Mouse (Mus musculus) hindbrain, embryonic 14.5 days (tissue): ENCODE data around the gene Rgl1. TPM values are rescaled to one million over a fixed set of nuclear protein-coding genes. Genes with fewer than 3 reads are reported as not detected.

Experiments used
- ATAC-seq: fragments of 200-750 bp; cut with Nextera tagmentation; 2 replicates; pipeline ENCODE4 v1.8.0; 2017; ENCODE audit warnings: moderate number of reproducible peaks, mild to moderate bottlenecking, moderate TSS enrichment, moderate library complexity; ENCODE audit not compliant: low FRiP score
- DNase-seq: peaks from one replicate; pipeline ENCODE4 v3.0.0-alpha.2; 2015; ENCODE audit warnings: low spot score
- H3K27ac ChIP-seq: fragments of 300-500 bp; sonication (generic); 2 replicates; pipeline ENCODE4 v1.5.1; 2014; ENCODE audit warnings: mild to moderate bottlenecking, moderate library complexity
- H3K27me3 ChIP-seq: fragments of 300-500 bp; sonication (generic); 2 replicates; pipeline ENCODE4 v1.6.1; 2014; ENCODE audit warnings: mild to moderate bottlenecking, low read length, mixed read lengths; ENCODE audit not compliant: control insufficient read depth, insufficient read depth
- H3K36me3 ChIP-seq: fragments of 300-500 bp; sonication (generic); replicated peaks from 2 replicates; pipeline ENCODE4 v1.6.1; 2014; ENCODE audit not compliant: control insufficient read depth, insufficient read depth
- H3K4me1 ChIP-seq: fragments of 300-500 bp; sonication (generic); replicated peaks from 2 replicates; pipeline ENCODE4 v1.6.1; 2014; ENCODE audit warnings: antibody characterized with exemption, low read length, mixed read lengths; ENCODE audit not compliant: control insufficient read depth, insufficient read depth
- H3K4me2 ChIP-seq: fragments of 300-500 bp; sonication (generic); replicated peaks from 2 replicates; pipeline ENCODE4 v1.6.1; 2014; ENCODE audit warnings: mild to moderate bottlenecking, moderate library complexity
- H3K4me3 ChIP-seq: fragments of 300-500 bp; sonication (generic); replicated peaks from 2 replicates; pipeline ENCODE4 v1.5.1; 2014; ENCODE audit warnings: mild to moderate bottlenecking, low read length
- H3K9ac ChIP-seq: fragments of 300-500 bp; sonication (generic); 2 replicates; pipeline ENCODE4 v1.6.1; 2014
- H3K9me3 ChIP-seq: fragments of 300-500 bp; sonication (generic); 2 replicates; pipeline ENCODE4 v1.6.1; 2016; ENCODE audit warnings: low read length; ENCODE audit not compliant: control insufficient read depth
- WGBS: fragments of 180-500 bp; shearing (Covaris S2); extraction: QIAGEN DNeasy Blood & Tissue Kit; methylation state at CpG from one replicate; pipeline ENCODE4 v1.1.7; 2014; 5-methylcytosine and 5-hydroxymethylcytosine counted together
- polyA plus RNA-seq: library from polyadenylated mRNA; unstranded; fragments of >200 nt; fragmentation: Nextera tagmentation; extraction: Ambion mirVana; gene quantifications from 2 replicates; pipeline ENCODE4 v1.2.1, GENCODE M21; 2014

Gene Rgl1
- polyA plus RNA-seq, 1 experiment from 2014 or later, result 20.9 TPM

DNA sequence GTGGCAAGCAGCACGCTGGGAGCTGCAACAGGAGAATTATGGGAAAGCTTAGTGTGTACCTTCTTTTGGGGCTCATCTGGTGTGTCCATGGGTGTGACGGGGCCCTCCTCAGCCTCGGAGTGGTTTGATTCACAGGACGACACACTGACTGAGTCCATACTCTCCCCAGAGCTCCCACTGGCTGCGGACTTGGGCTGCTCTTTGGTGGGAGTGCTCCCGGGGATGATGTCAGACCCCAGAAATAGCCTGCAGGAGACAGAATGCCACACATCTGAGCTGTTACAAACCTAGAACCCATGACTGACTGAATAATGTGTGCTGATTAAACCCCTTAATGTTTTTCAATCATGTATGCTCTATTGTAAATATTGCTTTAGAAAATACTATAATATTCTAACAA is 237.9 kb downstream of the Rgl1 start:
- H3K9ac ChIP-seq, result no peak overlapping the region
- 90% methylated on average over 6 of the region's 6 CpGs for WGBS
- ATAC-seq, result no peak
- no peak overlapping the region for H3K4me3 ChIP-seq
- no peaks in the 10 kb centered on the region for H3K9me3 ChIP-seq
- no peak overlapping the region for H3K4me2 ChIP-seq
- DNase-seq, result no peak
- H3K36me3 ChIP-seq, result peaks cover 11% of the 10 kb centered on the region; the same call in 1 of the 2 replicates
- peaks cover 7% of the 10 kb centered on the region for H3K4me1 ChIP-seq
- H3K27ac ChIP-seq, result no peak overlapping the region
- no peaks in the 10 kb centered on the region for H3K27me3 ChIP-seq

DNA sequence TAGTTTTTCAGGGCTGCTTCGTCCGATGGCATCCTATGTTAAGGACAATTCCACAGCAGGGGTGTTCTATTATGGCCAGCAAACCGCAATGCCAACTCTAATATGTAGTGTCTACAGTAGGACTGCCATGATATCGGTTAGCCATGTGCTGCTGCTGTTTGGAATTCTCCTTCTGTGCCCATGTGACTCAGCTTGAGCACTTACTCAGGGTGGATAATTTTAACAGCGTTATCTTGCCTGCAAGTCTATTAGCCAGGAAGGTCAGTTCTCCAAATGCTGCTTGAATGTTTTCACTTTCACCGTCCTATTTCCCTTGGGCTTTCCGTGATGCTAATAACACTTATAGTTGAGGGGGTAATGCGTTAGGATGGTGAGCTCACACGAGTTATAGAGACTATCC is 240.0 kb downstream of the Rgl1 start:
- 65% methylated on average over 9 of the region's 9 CpGs for WGBS

DNA sequence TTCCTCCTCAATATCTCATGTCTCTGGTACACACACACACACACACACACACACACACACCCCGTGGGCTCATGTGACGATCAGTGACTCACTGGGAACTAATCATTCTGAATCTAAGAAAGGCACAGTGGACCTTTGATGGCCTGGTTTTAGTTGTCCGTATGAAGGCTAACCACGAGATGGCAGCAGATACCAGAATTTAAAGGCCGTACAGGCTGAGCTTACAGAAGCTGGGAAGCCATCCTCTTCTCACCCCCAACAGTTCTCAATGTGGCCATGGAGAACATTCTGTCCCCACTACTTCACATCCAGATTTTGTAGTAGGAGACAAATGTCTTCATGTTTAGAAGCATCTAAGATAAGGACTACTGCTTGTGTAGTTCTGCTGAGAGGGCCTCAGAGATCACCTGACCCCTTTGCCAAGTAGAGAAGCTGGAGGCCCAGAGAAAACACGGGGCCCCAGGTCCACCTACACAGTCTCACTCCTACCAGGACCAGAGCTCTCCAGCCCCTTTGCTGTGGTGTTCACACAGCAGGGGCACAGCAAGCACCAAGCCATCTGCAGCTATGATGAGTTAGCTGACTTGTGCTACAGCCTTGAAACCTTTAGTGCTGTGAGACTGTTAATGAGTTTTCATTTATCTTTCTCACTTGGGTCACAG is 241.0 kb downstream of the Rgl1 start:
- Histone ChIP-seq H3K36me3 (peaks cover 11% of the 10 kb centered on the region; the same call in 1 of the 2 replicates), H3K27me3 (no peaks in the 10 kb centered on the region), H3K4me3 (no peak overlapping the region), H3K4me1 (peaks cover 7% of the 10 kb centered on the region), H3K4me2 (no peak overlapping the region), H3K9ac (no peak overlapping the region), H3K27ac (no peak overlapping the region), H3K9me3 (no peaks in the 10 kb centered on the region)
- DNase-seq (peak; percentile 93), ATAC-seq (peak; percentile 83)
- 17% methylated on average over 6 of the region's 6 CpGs for WGBS

More for the DNA sequence above, 240.0 kb downstream of the Rgl1 start:
- Histone ChIP-seq H3K4me1 (peaks cover 7% of the 10 kb centered on the region), H3K9ac (no peak overlapping the region), H3K27ac (no peak overlapping the region), H3K4me3 (no peak overlapping the region), H3K4me2 (no peak overlapping the region), H3K36me3 (peaks cover 11% of the 10 kb centered on the region; the same call in 1 of the 2 replicates), H3K27me3 (no peaks in the 10 kb centered on the region), H3K9me3 (no peaks in the 10 kb centered on the region)
- ATAC-seq (no peak), DNase-seq (no peak)

DNA sequence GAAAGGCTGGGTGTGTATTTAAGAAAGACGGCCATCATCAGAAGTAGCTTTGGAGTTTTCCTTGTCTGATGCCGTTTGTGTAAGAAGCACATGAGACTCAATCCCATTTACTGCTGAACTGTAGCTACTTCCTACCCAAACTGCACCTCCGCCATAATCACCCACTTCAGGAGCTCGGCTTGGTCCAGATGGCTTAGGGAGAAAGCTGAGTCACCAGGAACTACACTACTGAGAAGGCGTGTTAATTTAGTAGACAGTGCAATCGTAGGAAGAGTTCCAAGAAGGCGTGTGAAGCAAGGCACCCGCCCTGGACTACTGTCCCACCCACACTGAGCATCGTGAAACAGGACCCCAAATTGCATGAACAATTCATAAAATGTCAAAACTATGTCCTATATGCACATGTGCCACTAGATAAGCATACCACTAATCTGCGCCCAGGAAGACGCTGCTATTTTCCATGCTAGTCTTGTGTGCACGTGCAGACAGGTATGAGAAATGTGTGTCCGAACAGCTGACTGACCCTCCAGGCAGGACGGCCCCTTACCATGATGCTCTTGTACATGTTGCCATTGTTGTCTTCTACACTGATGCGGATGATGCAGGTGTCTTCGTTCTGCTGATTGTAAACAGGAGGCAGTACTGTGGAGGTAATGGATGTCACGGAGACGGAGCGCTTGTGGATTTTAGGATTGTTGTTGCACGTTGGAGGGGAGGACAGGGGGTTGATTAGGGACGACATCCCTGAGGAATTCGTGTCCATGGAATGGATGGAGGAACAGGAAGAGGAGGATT is 241.9 kb downstream of the Rgl1 start:
- peaks cover 7% of the 10 kb centered on the region for H3K4me1 ChIP-seq
- H3K4me2 ChIP-seq, result no peak overlapping the region
- WGBS, result 88% methylated on average over 22 of the region's 22 CpGs
- no peak overlapping the region for H3K4me3 ChIP-seq
- H3K36me3 ChIP-seq, result peaks cover 11% of the 10 kb centered on the region; the same call in 1 of the 2 replicates
- DNase-seq (no peak), ATAC-seq (no peak)
- H3K9ac ChIP-seq, result no peak overlapping the region
- H3K27me3 ChIP-seq, result no peaks in the 10 kb centered on the region
- no peaks in the 10 kb centered on the region for H3K9me3 ChIP-seq
- no peak overlapping the region for H3K27ac ChIP-seq

DNA sequence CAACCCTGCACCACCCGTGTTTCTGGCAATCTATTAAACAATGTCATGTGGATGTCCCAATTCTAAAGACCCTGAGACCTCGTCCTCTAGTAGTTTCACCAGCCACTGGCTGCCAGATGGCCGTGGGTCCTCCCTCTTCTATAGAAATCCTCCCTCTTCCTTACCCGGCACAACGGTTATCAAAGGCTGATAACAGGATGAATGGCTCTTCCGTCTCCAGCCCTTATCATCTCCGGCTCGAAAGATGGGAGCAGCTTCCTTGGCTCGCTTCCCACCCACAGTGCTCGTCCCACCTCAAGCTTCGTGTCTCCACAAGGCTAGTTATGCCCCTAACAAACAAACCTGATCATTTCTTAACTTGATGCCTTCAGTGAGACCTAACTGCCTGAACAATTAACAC is 242.9 kb downstream of the Rgl1 start:
- ATAC-seq (no peak), DNase-seq (no peak)
- H3K27me3 ChIP-seq, result no peaks in the 10 kb centered on the region
- H3K4me1 ChIP-seq, result peaks cover 7% of the 10 kb centered on the region
- 77% methylated on average over 11 of the region's 11 CpGs for WGBS
- H3K4me2 ChIP-seq, result no peak overlapping the region
- H3K36me3 ChIP-seq, result peaks cover 19% of the 10 kb centered on the region; the same call in 1 of the 2 replicates
- no peak overlapping the region for H3K27ac ChIP-seq
- H3K9ac ChIP-seq, result no peak overlapping the region
- no peaks in the 10 kb centered on the region for H3K9me3 ChIP-seq
- no peak overlapping the region for H3K4me3 ChIP-seq

DNA sequence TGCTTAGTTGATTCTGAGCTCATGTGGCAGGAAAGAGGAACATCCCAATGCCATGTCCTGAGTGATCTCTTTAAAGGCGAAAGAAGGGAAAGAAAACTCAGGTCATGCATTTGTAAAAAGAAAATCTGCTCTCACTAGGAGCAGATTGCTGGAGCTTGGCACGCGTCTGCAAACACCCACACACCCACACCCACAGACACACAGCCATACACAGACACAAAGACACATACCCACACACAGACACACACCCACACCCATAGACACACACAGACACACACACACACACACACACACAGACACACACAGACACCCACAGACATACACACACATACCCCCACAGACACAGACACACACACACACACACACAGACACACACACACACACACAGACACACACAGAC is 243.9 kb downstream of the Rgl1 start:
- ATAC-seq, result no peak
- no peak overlapping the region for H3K4me2 ChIP-seq

DNA sequence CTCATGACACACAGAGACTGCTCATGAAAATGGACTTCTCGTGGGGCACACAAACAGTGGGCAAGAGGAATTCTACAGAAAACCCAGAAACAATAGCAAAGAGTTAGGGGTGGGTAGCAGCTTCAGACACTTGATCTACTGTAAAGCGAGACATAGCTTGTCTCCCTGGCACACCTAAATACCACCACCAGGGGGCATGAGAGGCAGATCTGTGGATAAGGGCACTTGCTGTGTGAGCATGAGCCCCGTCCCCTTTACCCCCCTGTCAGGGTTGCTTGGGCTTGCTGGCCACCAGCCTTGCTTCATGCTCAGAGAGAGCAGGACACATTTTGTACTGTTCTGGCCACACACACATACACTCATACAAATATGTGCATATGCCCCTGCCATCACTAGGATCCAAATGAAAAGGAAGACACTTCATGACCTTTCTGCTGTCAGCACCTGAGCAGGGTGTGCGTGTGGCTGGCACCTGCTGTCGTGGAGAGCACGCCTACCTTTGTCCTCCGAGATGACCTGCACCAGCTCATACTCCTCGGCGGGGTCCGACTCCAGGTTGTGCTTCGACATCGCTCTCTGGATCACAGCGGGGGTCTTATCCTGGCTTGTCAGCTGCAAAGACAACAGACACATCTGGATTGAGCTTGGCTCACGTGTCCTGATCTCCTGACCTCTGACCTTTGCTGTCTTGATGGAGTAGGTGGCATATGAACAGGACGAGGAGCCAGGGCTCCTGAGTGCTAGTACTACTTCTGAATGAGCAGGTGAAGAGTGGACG is 245.2 kb downstream of the Rgl1 start:
- no peak overlapping the region for H3K4me2 ChIP-seq
- H3K4me3 ChIP-seq, result no peak overlapping the region
- H3K27ac ChIP-seq, result no peak overlapping the region
- DNase-seq (peak; percentile 55), ATAC-seq (no peak)
- no peaks in the 10 kb centered on the region for H3K27me3 ChIP-seq
- no peak overlapping the region for H3K9ac ChIP-seq
- no peaks in the 10 kb centered on the region for H3K9me3 ChIP-seq
- WGBS, result 77% methylated on average over 16 of the region's 16 CpGs
- H3K4me1 ChIP-seq, result peaks cover 7% of the 10 kb centered on the region
- peaks cover 17% of the 10 kb centered on the region; the same call in 1 of the 2 replicates for H3K36me3 ChIP-seq

More for the DNA sequence above, 243.9 kb downstream of the Rgl1 start:
- no peak overlapping the region for H3K4me3 ChIP-seq
- no peak overlapping the region for H3K9ac ChIP-seq
- no peaks in the 10 kb centered on the region for H3K27me3 ChIP-seq
- no peak overlapping the region for H3K27ac ChIP-seq
- H3K9me3 ChIP-seq, result no peaks in the 10 kb centered on the region
- peaks cover 17% of the 10 kb centered on the region; the same call in 1 of the 2 replicates for H3K36me3 ChIP-seq
- H3K4me1 ChIP-seq, result peaks cover 7% of the 10 kb centered on the region
- WGBS, result 82% methylated on average over 3 of the region's 3 CpGs
- DNase-seq, result no peak

DNA sequence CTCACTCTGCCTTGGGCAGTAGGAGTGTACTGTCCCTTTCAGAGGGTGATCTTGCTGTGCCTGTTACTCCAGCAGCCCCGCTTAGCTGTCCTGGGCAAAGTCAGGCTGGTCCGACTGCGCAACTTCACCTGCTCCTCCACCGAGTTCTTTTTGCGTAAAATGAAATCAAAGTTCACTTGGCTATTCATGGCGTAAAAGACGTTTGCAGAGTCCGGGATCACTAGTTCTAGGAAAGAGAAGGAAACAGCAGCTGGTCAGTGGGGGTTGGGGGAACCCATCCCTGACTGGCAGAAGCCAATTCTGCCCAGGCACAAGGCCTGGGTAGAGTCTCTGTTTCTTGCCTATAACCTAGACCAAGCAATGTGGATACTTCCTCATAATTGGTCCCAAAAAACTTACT is 247.2 kb downstream of the Rgl1 start:
- Histone ChIP-seq H3K27me3 (no peaks in the 10 kb centered on the region), H3K4me3 (no peak overlapping the region), H3K9ac (no peak overlapping the region), H3K27ac (no peak overlapping the region), H3K4me1 (no peaks in the 10 kb centered on the region), H3K4me2 (no peak overlapping the region), H3K9me3 (no peaks in the 10 kb centered on the region), H3K36me3 (peaks cover 13% of the 10 kb centered on the region; the same call in 1 of the 2 replicates)
- WGBS, result 90% methylated on average over 8 of the region's 8 CpGs
- no peak for ATAC-seq
- DNase-seq, result no peak

DNA sequence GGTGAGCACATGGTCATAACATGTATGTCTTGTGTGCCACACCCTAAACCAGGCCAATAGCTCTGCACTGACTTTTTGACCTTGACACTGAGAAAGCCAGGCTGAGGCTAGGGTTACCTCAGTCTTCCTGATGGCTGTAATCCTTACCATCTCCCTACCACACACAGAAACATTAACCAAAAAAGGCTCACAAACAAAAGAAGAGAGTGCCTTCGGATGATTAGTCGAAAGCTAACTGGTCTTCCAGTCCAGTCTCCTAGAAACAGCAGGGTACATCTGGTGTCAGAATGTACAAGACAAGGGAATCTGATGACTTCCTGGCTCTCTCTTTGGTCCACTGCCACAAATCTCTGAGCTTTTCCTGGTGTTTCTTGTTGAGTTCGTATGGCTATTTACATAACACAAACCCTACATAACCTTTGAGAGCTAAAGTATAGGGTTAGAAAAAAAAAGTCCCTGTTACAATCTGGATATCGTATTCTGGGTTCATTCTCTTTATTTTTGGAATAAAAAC is 249.0 kb downstream of the Rgl1 start:
- Histone ChIP-seq H3K9me3 (no peaks in the 10 kb centered on the region), H3K4me3 (no peak overlapping the region), H3K4me1 (no peaks in the 10 kb centered on the region), H3K4me2 (no peak overlapping the region), H3K36me3 (peaks cover 10% of the 10 kb centered on the region; the same call in 1 of the 2 replicates), H3K27me3 (no peaks in the 10 kb centered on the region), H3K27ac (no peak overlapping the region), H3K9ac (no peak overlapping the region)
- ATAC-seq (no peak), DNase-seq (no peak)
- WGBS, result 87% methylated on average over 4 of the region's 4 CpGs
